Mouse (Mus musculus): ENCODE data around the gene Slc15a3.

GRCm38 (mm10) chr19:10798576-10798975, 41.0 kb upstream of the Slc15a3 start:
- TF ChIP-seq CTCF (conservative IDR thresholded peaks at IDR 0.05; ENCODE audit: insufficient read depth, insufficient read length, low read depth, low read length), result no peak
- no peak for TF ChIP-seq POLR2A (IDR thresholded peaks at IDR 0.05; ENCODE audit: low read depth, low read length)

All from kidney, adult 2 months (tissue).